8 mouse cellular contexts compared by ENCODE assay signal in genomic region chr10:77605368-77605767, GRCm38 (mm10). TPM values are rescaled to one million over a fixed set of nuclear protein-coding genes. Genes with fewer than 3 reads are reported as not detected.
DNase-seq lines count a peak whose midpoint lies in the region; ATAC-seq and TF ChIP-seq lines count a peak whose summit lies in the region.

No protein-coding gene starts in this region.

- peak; percentile 52 to 59 for DNase-seq in cerebellum, postnatal 14 days
- no peak for DNase-seq in cerebellum, adult 8-10 months
- DNase-seq in adipocyte (ENCODE audit: low spot score), result peak; percentile 78
- no peak for DNase-seq in left cerebral cortex, adult 11 months (ENCODE audit: low spot score)
- DNase-seq in gastrocnemius, adult 8-10 months (ENCODE audit: low spot score in 2 of 2), result no peak

- H3K36me3 ChIP-seq in limb, embryonic 13.5 days, result peaks cover 24% of the 10 kb centered on the region
- H3K36me3 ChIP-seq in myocyte (ENCODE audit: control insufficient read depth, insufficient read depth), result no peaks in the 10 kb centered on the region

- H3K4me2 ChIP-seq in limb, embryonic 13.5 days (replicated peaks), result peak overlapping the region; percentile 95
- peak overlapping the region; percentile 57 for H3K4me2 ChIP-seq in myocyte (ENCODE audit: low read depth)

- H3K79me2 ChIP-seq in myocyte (ENCODE audit: control insufficient read depth, insufficient read depth), result peaks cover 23% of the 10 kb centered on the region

- no peaks in the 10 kb centered on the region for H3K27me3 ChIP-seq in limb, embryonic 13.5 days
- H3K27me3 ChIP-seq in myocyte (ENCODE audit: control insufficient read depth, insufficient read depth, insufficient read length), result no peaks in the 10 kb centered on the region

- H3K27ac ChIP-seq in limb, embryonic 13.5 days, result peak overlapping the region; percentile 94

- peak overlapping the region; percentile 87; the same call in 1 of the 2 replicates for H3K9ac ChIP-seq in limb, embryonic 13.5 days

- 42% methylated on average over 1 of the region's 1 CpGs for WGBS in limb, embryonic 13.5 days

- peak overlapping the region; percentile 76 for H3K4me3 ChIP-seq in limb, embryonic 13.5 days
- H3K4me3 ChIP-seq in myocyte, result peak overlapping the region; percentile 66

- ATAC-seq in granulocyte monocyte progenitor cell, adult 5-6 weeks (replicated peaks; ENCODE audit: poor library complexity, severe bottlenecking), result peak; percentile 31
- peak; percentile 4; the same call in 1 of the 2 replicates for ATAC-seq in limb, embryonic 13.5 days (ENCODE audit: low FRiP score, low read depth)

- no peak for TF ChIP-seq POLR2A in myocyte (IDR thresholded peaks at IDR 0.05; ENCODE audit: insufficient read length, low read depth)

- no peaks in the 10 kb centered on the region; the same call in 1 of the 2 replicates for H3K9me3 ChIP-seq in limb, embryonic 13.5 days

- H3ac ChIP-seq in myocyte (ENCODE audit: control insufficient read depth, insufficient read length), result no peak overlapping the region

- H3K4me1 ChIP-seq in limb, embryonic 13.5 days, result peaks cover 27% of the 10 kb centered on the region

TF ChIP-seq in myocyte, 11 proteins besides CTCF, POLR2A, EP300 and RAD21:
- no peak for TF ChIP-seq TCF3 (IDR thresholded peaks at IDR 0.05; ENCODE audit: insufficient read length, low read depth)
- TF ChIP-seq REST (IDR thresholded peaks at IDR 0.05; ENCODE audit: insufficient read depth, insufficient read length), result no peak
- no peak for TF ChIP-seq MYOG (IDR thresholded peaks at IDR 0.05; ENCODE audit: control insufficient read depth in 1 of 3, insufficient read depth in 1 of 3, insufficient read length in 2 of 3, low read depth in 2 of 3)

RNA-seq across cellular contexts. Expression of gene Sumo3, which starts 0.5 kb away (rescaled TPM):
- total RNA-seq in granulocyte monocyte progenitor cell, adult 5-6 weeks (2014; fragmentation: Nextera tagmentation), result 60.0 and 78.8 TPM in 2 replicates
- 197 and 205 TPM in 2 replicates for total RNA-seq in granulocyte monocyte progenitor cell, adult 5-6 weeks (2017)
- 389 and 422 TPM in 2 replicates for polyA plus RNA-seq in limb, embryonic 13.5 days (2015; fragmentation: Nextera tagmentation; extraction: Ambion mirVana)
- 127 TPM for polyA plus RNA-seq in myocyte (2012; fragmentation: generic; extraction: Trizol)
- 10 to 100 TPM; 38.7 to 59.9 (median 41.6) TPM for total RNA-seq in gastrocnemius, adult 8-10 months (2022)

RNA-seq across cellular contexts. Expression of gene Gm49325, which starts 0.6 kb away (rescaled TPM):
- total RNA-seq in granulocyte monocyte progenitor cell, adult 5-6 weeks (2014; fragmentation: Nextera tagmentation), result not detected in 2 replicates
- total RNA-seq in granulocyte monocyte progenitor cell, adult 5-6 weeks (2017), result 1.6 TPM in 1 of 2 replicates, not detected in the other
- 3.9 TPM in 1 of 2 replicates, not detected in the other for polyA plus RNA-seq in limb, embryonic 13.5 days (2015; fragmentation: Nextera tagmentation; extraction: Ambion mirVana)
- polyA plus RNA-seq in myocyte (2012; fragmentation: generic; extraction: Trizol), result 8.8 TPM
- total RNA-seq in gastrocnemius, adult 8-10 months (2022), result 10 to 100 TPM in 2 of 4 experiments, 1 to 10 TPM in 2; 5.7 to 18.3 (median 11.6) TPM

RNA-seq across cellular contexts. Expression of gene Ube2g2, which starts 16.7 kb away (rescaled TPM):
- 39.6 and 42.0 TPM in 2 replicates for total RNA-seq in granulocyte monocyte progenitor cell, adult 5-6 weeks (2014; fragmentation: Nextera tagmentation)
- total RNA-seq in granulocyte monocyte progenitor cell, adult 5-6 weeks (2017), result 29.5 and 53.3 TPM in 2 replicates
- polyA plus RNA-seq in limb, embryonic 13.5 days (2015; fragmentation: Nextera tagmentation; extraction: Ambion mirVana), result 89.3 and 96.0 TPM in 2 replicates
- 181 TPM for polyA plus RNA-seq in myocyte (2012; fragmentation: generic; extraction: Trizol)
- 100 to 1,000 TPM in 2 of 4 experiments, 10 to 100 TPM in 2; 81.6 to 141 (median 104) TPM for total RNA-seq in gastrocnemius, adult 8-10 months (2022)

RNA-seq across cellular contexts. Expression of gene Pttg1ip, which starts 23.8 kb away (rescaled TPM):
- 36.6 and 39.0 TPM in 2 replicates for total RNA-seq in granulocyte monocyte progenitor cell, adult 5-6 weeks (2014; fragmentation: Nextera tagmentation)
- total RNA-seq in granulocyte monocyte progenitor cell, adult 5-6 weeks (2017), result 34.6 and 37.0 TPM in 2 replicates
- polyA plus RNA-seq in limb, embryonic 13.5 days (2015; fragmentation: Nextera tagmentation; extraction: Ambion mirVana), result 122 and 124 TPM in 2 replicates
- 237 TPM for polyA plus RNA-seq in myocyte (2012; fragmentation: generic; extraction: Trizol)
- total RNA-seq in gastrocnemius, adult 8-10 months (2022), result 10 to 100 TPM; 15.4 to 30.1 (median 25.8) TPM

Comparison
In these comparisons a context has a peak if more than half of its experiments do, and no peak if none do; other contexts are left out.
1. DNase-seq: peak in cerebellum, postnatal 14 days (2 of 2) and adipocyte (single experiment); none in cerebellum, adult 8-10 months (single experiment), left cerebral cortex, adult 11 months (single experiment) and gastrocnemius, adult 8-10 months (0 of 2).